Mouse (Mus musculus): ENCODE results near the gene Npm1. TPM values are rescaled to one million over a fixed set of nuclear protein-coding genes. Genes with fewer than 3 reads are reported as not detected.

Gene Npm1
- total RNA-seq, 2 experiments from 2014 or later: 225 to 246 TPM

- DNase-seq (ENCODE audit: low spot score in 2 of 2): no peak
Measured at GRCm38 (mm10) chr11:33181804-33182203, 18.8 kb upstream of the Npm1 start.

- DNase-seq (ENCODE audit: low spot score in 2 of 2): peak in 1 of 2 experiments; percentile 11
Measured at GRCm38 (mm10) chr11:33180701-33181116, 17.7 kb upstream of the Npm1 start.

GRCm38 (mm10) chr11:33179802-33180201 lies 16.8 kb upstream of the Npm1 start:
- no peak for DNase-seq (ENCODE audit: low spot score in 2 of 2)

GRCm38 (mm10) chr11:33176525-33177245 lies 13.7 kb upstream of the Npm1 start:
- DNase-seq (ENCODE audit: low spot score in 2 of 2): peak; percentile 44 to 67

GRCm38 (mm10) chr11:33175768-33176167 lies 12.8 kb upstream of the Npm1 start:
- no peak for DNase-seq (ENCODE audit: low spot score in 2 of 2)

- peak; percentile 60 to 65 for DNase-seq (ENCODE audit: low spot score in 2 of 2)
Measured at GRCm38 (mm10) chr11:33170489-33170888, 7.5 kb upstream of the Npm1 start.

- DNase-seq (ENCODE audit: low spot score in 2 of 2): peak; percentile 78 to 79
Measured at GRCm38 (mm10) chr11:33162211-33162997, 602 bp downstream of the Npm1 start.

GRCm38 (mm10) chr11:33159741-33160140 lies 3.3 kb downstream of the Npm1 start:
- no peak for DNase-seq (ENCODE audit: low spot score in 2 of 2)

- DNase-seq (ENCODE audit: low spot score in 2 of 2): no peak
Measured at GRCm38 (mm10) chr11:33157453-33158196, 5.4 kb downstream of the Npm1 start.

GRCm38 (mm10) chr11:33156436-33157015 lies 6.5 kb downstream of the Npm1 start:
- no peak for DNase-seq (ENCODE audit: low spot score in 2 of 2)

- no peak for DNase-seq (ENCODE audit: low spot score in 2 of 2)
Measured at GRCm38 (mm10) chr11:33154459-33154858, 8.5 kb downstream of the Npm1 start.

- DNase-seq (ENCODE audit: low spot score in 2 of 2): no peak
Measured at GRCm38 (mm10) chr11:33152997-33153396, 10.0 kb downstream of the Npm1 start.

- no peak for DNase-seq (ENCODE audit: low spot score in 2 of 2)
Measured at GRCm38 (mm10) chr11:33151780-33152145, 11.2 kb downstream of the Npm1 start.

GRCm38 (mm10) chr11:33151128-33151779 lies 11.8 kb downstream of the Npm1 start:
- DNase-seq (ENCODE audit: low spot score in 2 of 2): no peak

GRCm38 (mm10) chr11:33150364-33150763 lies 12.6 kb downstream of the Npm1 start:
- DNase-seq (ENCODE audit: low spot score in 2 of 2): no peak

GRCm38 (mm10) chr11:33149453-33149852 lies 13.6 kb downstream of the Npm1 start:
- no peak for DNase-seq (ENCODE audit: low spot score in 2 of 2)

GRCm38 (mm10) chr11:33149088-33149436 lies 13.9 kb downstream of the Npm1 start:
- DNase-seq (ENCODE audit: low spot score in 2 of 2): no peak

GRCm38 (mm10) chr11:33148338-33149087 lies 14.5 kb downstream of the Npm1 start:
- DNase-seq (ENCODE audit: low spot score in 2 of 2): peak; percentile 74 to 78

GRCm38 (mm10) chr11:33147572-33148337 lies 15.3 kb downstream of the Npm1 start:
- DNase-seq (ENCODE audit: low spot score in 2 of 2): no peak
